In the genomic region with DNA sequence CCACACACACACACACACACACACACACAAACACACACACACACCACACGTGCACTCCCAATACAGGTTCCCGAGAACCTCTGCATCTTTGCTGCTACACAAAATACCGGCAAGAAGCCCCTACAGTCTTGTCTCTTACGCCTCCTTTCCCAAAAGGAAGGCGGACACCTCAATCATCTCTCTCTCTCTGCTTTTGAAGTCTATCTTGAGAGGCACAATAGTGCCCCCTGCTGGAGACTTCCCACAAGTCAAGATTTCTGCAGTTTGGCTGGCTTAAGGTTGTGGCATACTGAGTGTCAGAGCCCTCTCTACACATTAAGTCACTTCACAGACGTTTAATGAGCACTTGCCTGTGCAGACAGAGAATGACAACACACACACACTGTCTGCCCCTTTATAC, we compare ENCODE assay signal across 8 mouse cellular contexts. TPM values are rescaled to one million over a fixed set of nuclear protein-coding genes. Genes with fewer than 3 reads are reported as not detected.
DNase-seq lines count a peak whose midpoint lies in the region; ATAC-seq and TF ChIP-seq lines count a peak whose summit lies in the region.

No protein-coding gene starts in this region.

- no peaks in the 10 kb centered on the region for H3K36me3 ChIP-seq in embryonic facial prominence, embryonic 11.5 days (replicated peaks; ENCODE audit: control insufficient read depth, insufficient read depth, low read depth, low read length)
- H3K36me3 ChIP-seq in kidney, postnatal 0 days (ENCODE audit: insufficient read depth, low read length) = no peaks in the 10 kb centered on the region
- H3K36me3 ChIP-seq in liver, embryonic 11.5 days (ENCODE audit: control insufficient read depth, insufficient read depth, low read length) = no peaks in the 10 kb centered on the region; the same call in 1 of the 2 replicates
- no peaks in the 10 kb centered on the region for H3K36me3 ChIP-seq in neural tube, embryonic 11.5 days (ENCODE audit: control insufficient read depth, insufficient read depth, low read length)

- H3K4me3 ChIP-seq in embryonic facial prominence, embryonic 11.5 days (ENCODE audit: low read depth, low read length) = no peak overlapping the region
- no peak overlapping the region for H3K4me3 ChIP-seq in kidney, postnatal 0 days (replicated peaks; ENCODE audit: low read depth, low read length)
- H3K4me3 ChIP-seq in liver, embryonic 11.5 days (ENCODE audit: low read depth, low read length) = no peak overlapping the region
- no peak overlapping the region for H3K4me3 ChIP-seq in neural tube, embryonic 11.5 days (ENCODE audit: low read depth, low read length)

- ATAC-seq in embryonic facial prominence, embryonic 11.5 days (replicated peaks; ENCODE audit: insufficient number of reproducible peaks, low FRiP score, low TSS enrichment, low read depth) = peak; percentile 14; the same call in 1 of the 2 replicates
- no peak for ATAC-seq in kidney, postnatal 0 days (replicated peaks; ENCODE audit: low FRiP score, low read depth)
- ATAC-seq in liver, embryonic 11.5 days (replicated peaks; ENCODE audit: low FRiP score) = no peak; the same call in 1 of the 2 replicates
- no peak for ATAC-seq in neural tube, embryonic 11.5 days (ENCODE audit: insufficient read depth, low FRiP score, low TSS enrichment)

- DNase-seq in B cell, adult 2 months = peak; percentile 77
- DNase-seq in adrenal gland, postnatal 10 days = peak; percentile 89
- DNase-seq in embryonic facial prominence, embryonic 11.5 days (ENCODE audit: low spot score) = peak; percentile 92
- peak; percentile 81 to 93 for DNase-seq in heart, adult 18-20 months
- DNase-seq in kidney, postnatal 0 days (ENCODE audit: low spot score) = peak; percentile 92
- DNase-seq in liver, embryonic 11.5 days (ENCODE audit: low spot score) = peak; percentile 75
- DNase-seq in neural tube, embryonic 11.5 days (ENCODE audit: low spot score) = peak; percentile 82
- DNase-seq in testis, postnatal 10 days (ENCODE audit: low spot score) = peak; percentile 89

- H3K9me3 ChIP-seq in embryonic facial prominence, embryonic 11.5 days (replicated peaks; ENCODE audit: control insufficient read depth, low read length) = no peaks in the 10 kb centered on the region
- no peaks in the 10 kb centered on the region for H3K9me3 ChIP-seq in kidney, postnatal 0 days (replicated peaks; ENCODE audit: low read length)
- peaks cover 11% of the 10 kb centered on the region for H3K9me3 ChIP-seq in liver, embryonic 11.5 days (ENCODE audit: control insufficient read depth, low read length)
- H3K9me3 ChIP-seq in neural tube, embryonic 11.5 days (ENCODE audit: control insufficient read depth, low read length) = no peaks in the 10 kb centered on the region

- H3K4me2 ChIP-seq in embryonic facial prominence, embryonic 11.5 days (ENCODE audit: low read depth, low read length) = no peak overlapping the region
- no peak overlapping the region for H3K4me2 ChIP-seq in kidney, postnatal 0 days (ENCODE audit: low read length)
- peak overlapping the region; percentile 23; the same call in 1 of the 2 replicates for H3K4me2 ChIP-seq in liver, embryonic 11.5 days
- H3K4me2 ChIP-seq in neural tube, embryonic 11.5 days (ENCODE audit: low read depth) = no peak overlapping the region

- peak; percentile 90 for TF ChIP-seq CTCF in kidney, postnatal 0 days (IDR thresholded peaks at IDR 0.05; ENCODE audit: low read depth)

- WGBS in embryonic facial prominence, embryonic 11.5 days = 9% methylated on average over 6 of the region's 6 CpGs
- WGBS in kidney, postnatal 0 days = 4% methylated on average over 6 of the region's 6 CpGs
- 4% methylated on average over 6 of the region's 6 CpGs for WGBS in liver, embryonic 11.5 days
- WGBS in neural tube, embryonic 11.5 days = 14% methylated on average over 6 of the region's 6 CpGs

- no peak overlapping the region for H3K9ac ChIP-seq in embryonic facial prominence, embryonic 11.5 days (replicated peaks; ENCODE audit: low read length)
- H3K9ac ChIP-seq in kidney, postnatal 0 days (ENCODE audit: low read depth, low read length) = no peak overlapping the region
- H3K9ac ChIP-seq in liver, embryonic 11.5 days (ENCODE audit: low read depth, low read length) = no peak overlapping the region
- H3K9ac ChIP-seq in neural tube, embryonic 11.5 days (ENCODE audit: low read length) = no peak overlapping the region

- no peaks in the 10 kb centered on the region for H3K27me3 ChIP-seq in embryonic facial prominence, embryonic 11.5 days (ENCODE audit: control insufficient read depth, insufficient read depth, low read length)
- no peaks in the 10 kb centered on the region for H3K27me3 ChIP-seq in kidney, postnatal 0 days (ENCODE audit: insufficient read depth, low read length)
- no peaks in the 10 kb centered on the region for H3K27me3 ChIP-seq in liver, embryonic 11.5 days (replicated peaks; ENCODE audit: control insufficient read depth, insufficient read depth, low read length)
- H3K27me3 ChIP-seq in neural tube, embryonic 11.5 days (ENCODE audit: control insufficient read depth, insufficient read depth, low read length) = no peaks in the 10 kb centered on the region

- no peak overlapping the region for H3K27ac ChIP-seq in embryonic facial prominence, embryonic 11.5 days (replicated peaks; ENCODE audit: low read depth, low read length)
- no peak overlapping the region for H3K27ac ChIP-seq in kidney, postnatal 0 days
- H3K27ac ChIP-seq in liver, embryonic 11.5 days (ENCODE audit: low read depth, low read length) = no peak overlapping the region
- no peak overlapping the region for H3K27ac ChIP-seq in neural tube, embryonic 11.5 days (ENCODE audit: low read depth, low read length)

- H3K4me1 ChIP-seq in embryonic facial prominence, embryonic 11.5 days (ENCODE audit: control insufficient read depth, insufficient read depth, low read length) = no peaks in the 10 kb centered on the region
- H3K4me1 ChIP-seq in kidney, postnatal 0 days (replicated peaks; ENCODE audit: insufficient read depth, low read length) = no peaks in the 10 kb centered on the region
- H3K4me1 ChIP-seq in liver, embryonic 11.5 days (replicated peaks; ENCODE audit: control insufficient read depth, insufficient read depth, low read length) = peaks cover 17% of the 10 kb centered on the region
- 0 out of 2 replicates have a peak, but pooled peaks cover 3% of the 10 kb centered on the region for H3K4me1 ChIP-seq in neural tube, embryonic 11.5 days (ENCODE audit: control insufficient read depth, insufficient read depth, low read length)

RNA-seq across cellular contexts. Expression of a gene that starts 9.0 kb away (rescaled TPM):
- 10 to 100 TPM; 26.5 to 32.5 TPM for total RNA-seq in adrenal gland, postnatal 10 days (2021)
- polyA plus RNA-seq in embryonic facial prominence, embryonic 11.5 days (2014; fragmentation: Nextera tagmentation; extraction: Ambion mirVana) = 3.6 and 4.6 TPM in 2 replicates
- total RNA-seq in heart, adult 18-20 months (2021) = 10 to 100 TPM; 19.0 to 21.5 TPM
- polyA plus RNA-seq in kidney, postnatal 0 days (2015; fragmentation: Nextera tagmentation; extraction: Ambion mirVana) = 7.9 and 9.2 TPM in 2 replicates
- polyA plus RNA-seq in liver, embryonic 11.5 days (2014; fragmentation: Nextera tagmentation; extraction: Ambion mirVana) = 8.7 and 8.8 TPM in 2 replicates
- 4.9 and 5.6 TPM in 2 replicates for polyA plus RNA-seq in neural tube, embryonic 11.5 days (2014; fragmentation: Nextera tagmentation; extraction: Ambion mirVana)

RNA-seq across cellular contexts. Expression of a gene that starts 35.0 kb away (rescaled TPM):
- total RNA-seq in adrenal gland, postnatal 10 days (2021) = 1 to 10 TPM; 1.4 to 4.6 TPM
- polyA plus RNA-seq in embryonic facial prominence, embryonic 11.5 days (2014; fragmentation: Nextera tagmentation; extraction: Ambion mirVana) = 0.17 TPM in 1 of 2 replicates, not detected in the other
- total RNA-seq in heart, adult 18-20 months (2021) = 10 to 100 TPM; 18.4 to 33.2 TPM
- polyA plus RNA-seq in kidney, postnatal 0 days (2015; fragmentation: Nextera tagmentation; extraction: Ambion mirVana) = 0.05 and 0.13 TPM in 2 replicates
- polyA plus RNA-seq in liver, embryonic 11.5 days (2014; fragmentation: Nextera tagmentation; extraction: Ambion mirVana) = 0.09 and 0.15 TPM in 2 replicates
- not detected in 2 replicates for polyA plus RNA-seq in neural tube, embryonic 11.5 days (2014; fragmentation: Nextera tagmentation; extraction: Ambion mirVana)

RNA-seq across cellular contexts. Expression of a gene that starts 42.1 kb away (rescaled TPM):
- not detected for total RNA-seq in adrenal gland, postnatal 10 days (2021)
- not detected in 2 replicates for polyA plus RNA-seq in embryonic facial prominence, embryonic 11.5 days (2014; fragmentation: Nextera tagmentation; extraction: Ambion mirVana)
- not detected for total RNA-seq in heart, adult 18-20 months (2021)
- 0.24 TPM in 2 replicates for polyA plus RNA-seq in kidney, postnatal 0 days (2015; fragmentation: Nextera tagmentation; extraction: Ambion mirVana)
- not detected in 2 replicates for polyA plus RNA-seq in liver, embryonic 11.5 days (2014; fragmentation: Nextera tagmentation; extraction: Ambion mirVana)
- polyA plus RNA-seq in neural tube, embryonic 11.5 days (2014; fragmentation: Nextera tagmentation; extraction: Ambion mirVana) = not detected in 2 replicates
